Mouse (Mus musculus) MEL (cell line): ENCODE measurements around the gene Trim63. TPM values are rescaled to one million over a fixed set of nuclear protein-coding genes. Genes with fewer than 3 reads are reported as not detected.

Source experiments
- DNase-seq: peaks from one replicate; pipeline ENCODE4 v3.0.0; 2011; ENCODE audit warnings: low read depth, low spot score
- H3K27ac ChIP-seq: 2 replicates; pipeline ENCODE4 v1.5.1; 2012; ENCODE audit warnings: low read depth, mild to moderate bottlenecking, control low read depth, low read length, moderate library complexity; ENCODE audit not compliant: control insufficient read depth
- H3K27me3 ChIP-seq, 2 experiments: fragments of 150-350 bp in 1 of 2; sonication (generic) in 1 of 2; 2 replicates each; pipeline ENCODE4 v1.6.1; 2012; ENCODE audit warnings: low read length in 2 of 2, mild to moderate bottlenecking in 2 of 2, improper control_type of control experiment in 1 of 2, moderate library complexity in 1 of 2; ENCODE audit not compliant: insufficient read depth in 2 of 2, control insufficient read depth in 1 of 2
- H3K36me3 ChIP-seq, 2 experiments: 2 replicates each; pipeline ENCODE4 v1.6.1; 2012 to 2014; ENCODE audit warnings: low read length in 2 of 2, improper control_type of control experiment in 1 of 2, inconsistent platforms in 1 of 2, mild to moderate bottlenecking in 1 of 2; ENCODE audit not compliant: insufficient read depth in 2 of 2, control insufficient read depth in 1 of 2
- H3K4me1 ChIP-seq, 2 experiments: fragments of 150-350 bp in 1 of 2; sonication (generic) in 1 of 2; 2 replicates each; pipeline ENCODE4 v1.6.1; 2012; ENCODE audit warnings: low read length in 2 of 2, improper control_type of control experiment in 1 of 2, mild to moderate bottlenecking in 1 of 2; ENCODE audit not compliant: insufficient read depth in 2 of 2, control insufficient read depth in 1 of 2
- H3K4me3 ChIP-seq, 2 experiments: fragments of 150-350 bp in 1 of 2; sonication (generic) in 1 of 2; 2 replicates each; pipeline ENCODE4 v1.5.1; 2012; ENCODE audit warnings: low read depth in 2 of 2, low read length in 2 of 2, mild to moderate bottlenecking in 2 of 2, moderate library complexity in 2 of 2, control low read depth in 1 of 2, improper control_type of control experiment in 1 of 2; ENCODE audit not compliant: control insufficient read depth in 1 of 2, insufficient read depth in 1 of 2
- H3K79me2 ChIP-seq: 2 replicates; pipeline ENCODE4 v1.6.1; 2012; ENCODE audit warnings: mild to moderate bottlenecking, low read length, moderate library complexity; ENCODE audit not compliant: control insufficient read depth, poor library complexity, insufficient read depth
- H3K9ac ChIP-seq: 2 replicates; pipeline ENCODE4 v1.6.1; 2012; ENCODE audit warnings: low read depth, mild to moderate bottlenecking, control low read depth, low read length, moderate library complexity; ENCODE audit not compliant: control insufficient read depth, poor library complexity, severe bottlenecking
- H3K9me3 ChIP-seq: fragments of 150-350 bp; sonication (generic); replicated peaks from 2 replicates; pipeline ENCODE4 v1.6.1; 2012; ENCODE audit warnings: mild to moderate bottlenecking, low read length, improper control_type of control experiment, moderate library complexity; ENCODE audit not compliant: insufficient read depth
- CHD1 ChIP-seq: IDR thresholded peaks from 2 replicates; pipeline ENCODE4 v1.6.1; 2012; ENCODE audit warnings: low read depth, mild to moderate bottlenecking, inconsistent platforms, low read length, improper control_type of control experiment
- CHD2 ChIP-seq: IDR thresholded peaks from 2 replicates; pipeline ENCODE4 v1.6.1; 2011; ENCODE audit warnings: low read length, improper control_type of control experiment
- CTCF ChIP-seq, 3 experiments: IDR thresholded peaks in 2 of 3; conservative IDR thresholded peaks in 1 of 3; 2 replicates each; pipeline ENCODE4 v1.5.1; 2011 to 2012; ENCODE audit warnings: low read length in 3 of 3, low read depth in 2 of 3, mild to moderate bottlenecking in 2 of 3, improper control_type of control experiment in 1 of 3, inconsistent platforms in 1 of 3, mixed read lengths in 1 of 3, moderate library complexity in 1 of 3; ENCODE audit not compliant: control insufficient read depth in 1 of 3, insufficient read depth in 1 of 3, poor library complexity in 1 of 3, severe bottlenecking in 1 of 3
- E2F4 ChIP-seq: IDR thresholded peaks from 2 replicates; pipeline ENCODE4 v1.6.1; 2011; ENCODE audit warnings: low read depth, low read length, improper control_type of control experiment, borderline replicate concordance
- ELF1 ChIP-seq: IDR thresholded peaks from 2 replicates; pipeline ENCODE4 v1.6.1; 2014; ENCODE audit warnings: low read depth, mild to moderate bottlenecking, inconsistent platforms, low read length, improper control_type of control experiment, moderate library complexity
- EP300 ChIP-seq, 2 experiments: IDR thresholded peaks; 2 replicates each; pipeline ENCODE4 v1.6.1; 2011; ENCODE audit warnings: improper control_type of control experiment in 2 of 2, low read length in 2 of 2, low read depth in 1 of 2, mild to moderate bottlenecking in 1 of 2
- JUND ChIP-seq: IDR thresholded peaks from 2 replicates; pipeline ENCODE4 v1.6.1; 2011; ENCODE audit warnings: low read depth, mild to moderate bottlenecking, improper control_type of control experiment, low read length
- KAT2A ChIP-seq: conservative IDR thresholded peaks from 2 replicates; pipeline ENCODE4 v1.6.1; 2012; ENCODE audit warnings: low read depth, low read length, improper control_type of control experiment, inconsistent platforms
- MAZ ChIP-seq: IDR thresholded peaks from 2 replicates; pipeline ENCODE4 v1.6.1; 2012; ENCODE audit warnings: low read depth, mild to moderate bottlenecking, inconsistent platforms, low read length, improper control_type of control experiment
- MYB ChIP-seq: IDR thresholded peaks from 2 replicates; pipeline ENCODE4 v1.6.1; 2011; ENCODE audit warnings: mild to moderate bottlenecking, low read depth, low read length, improper control_type of control experiment
- NELFE ChIP-seq: IDR thresholded peaks from 2 replicates; pipeline ENCODE4 v1.6.1; 2011; ENCODE audit warnings: low read depth, low read length, improper control_type of control experiment
- POLR2AphosphoS2 ChIP-seq: IDR thresholded peaks from 2 replicates; pipeline ENCODE4 v1.6.1; 2011; ENCODE audit warnings: low read length, improper control_type of control experiment
- POLR2AphosphoS5 ChIP-seq: IDR thresholded peaks from 2 replicates; pipeline ENCODE4 v1.6.1; 2012; ENCODE audit warnings: low read depth, borderline replicate concordance, mild to moderate bottlenecking, inconsistent platforms, low read length, moderate library complexity, mixed read lengths
- RAD21 ChIP-seq: IDR thresholded peaks from 2 replicates; pipeline ENCODE4 v1.6.1; 2011; ENCODE audit warnings: mild to moderate bottlenecking, low read depth, low read length, improper control_type of control experiment
- SIN3A ChIP-seq: IDR thresholded peaks from 2 replicates; pipeline ENCODE4 v1.6.1; 2012; ENCODE audit warnings: low read length, improper control_type of control experiment, inconsistent platforms
- TBP ChIP-seq: IDR thresholded peaks from 2 replicates; pipeline ENCODE4 v1.8.0; 2011; ENCODE audit warnings: low read depth, low read length, improper control_type of control experiment
- USF2 ChIP-seq, 2 experiments: IDR thresholded peaks; 2 replicates each; pipeline ENCODE4 v1.6.1; 2011 to 2012; ENCODE audit warnings: improper control_type of control experiment in 2 of 2, low read length in 2 of 2, borderline replicate concordance in 1 of 2, inconsistent platforms in 1 of 2, low read depth in 1 of 2, mild to moderate bottlenecking in 1 of 2; ENCODE audit not compliant: insufficient read depth in 1 of 2
- polyA plus RNA-seq, 2 experiments: library from polyadenylated mRNA; stranded (reverse) in 1 of 2; unstranded in 1 of 2; fragments of >175 nt in 1 of 2; fragments of >200 nt in 1 of 2; gene quantifications; 2 replicates each; pipeline versions ENCODE4 v1.2.1 to v1.2.4; 2012; ENCODE audit warnings: low replicate concordance in 2 of 2, low read depth in 1 of 2; ENCODE audit not compliant: insufficient read length in 2 of 2, insufficient read depth in 1 of 2, missing spikeins in 1 of 2
- total RNA-seq: library from RNA; depleted of rRNA; stranded (reverse); fragments of 300-350 nt; gene quantifications from 2 replicates; pipeline ENCODE4 v1.2.3, GENCODE M21; 2012; rRNA removed

Trim63 gene
- not detected in 2 replicates for total RNA-seq
- not detected for polyA plus RNA-seq

GRCm38 (mm10) chr4:134314876-134315275, at the start of gene Trim63:
Gene Trim63 (plus strand): TSS chr4:134315120.
- peaks cover 0 to 7% of the 10 kb centered on the region in 2 experiments; a peak in 3 of 4 replicates for H3K27me3 ChIP-seq

GRCm38 (mm10) chr4:134265860-134266585, 48.9 kb upstream of the Trim63 start:
- Histone ChIP-seq H3K36me3 (no peaks in the 10 kb centered on the region), H3K4me1 (no peaks in the 10 kb centered on the region), H3K4me3 (no peak overlapping the region), H3K27ac (no peak overlapping the region), H3K9me3 (no peaks in the 10 kb centered on the region), H3K79me2 (no peaks in the 10 kb centered on the region), H3K27me3 (no peaks in the 10 kb centered on the region), H3K9ac (no peak overlapping the region)
- TF ChIP-seq USF2 (IDR thresholded peaks at IDR 0.05; ENCODE audit: borderline replicate concordance in 1 of 2, insufficient read depth in 1 of 2, low read depth in 1 of 2, low read length in 2 of 2) (no peak), SIN3A (no peak), MYB (no peak), POLR2AphosphoS5 (no peak), CHD1 (no peak), TBP (no peak), CTCF (IDR thresholded peaks at IDR 0.05 in 2 of 3, conservative IDR thresholded peaks at IDR 0.05 in 1 of 3; ENCODE audit: control insufficient read depth in 1 of 3, insufficient read depth in 1 of 3, low read depth in 2 of 3, low read length in 3 of 3, poor library complexity in 1 of 3, severe bottlenecking in 1 of 3) (no peak)
- DNase-seq, result no peak

More at GRCm38 (mm10) chr4:134314876-134315275, at the start of gene Trim63:
- Histone ChIP-seq H3K4me3 (no peak within 1 kb of the TSS), H3K36me3 (no peaks in the 10 kb centered on the region), H3K9me3 (no peaks in the 10 kb centered on the region), H3K27ac (no peak within 1 kb of the TSS), H3K79me2 (no peaks in the 10 kb centered on the region), H3K4me1 (no peaks in the 10 kb centered on the region), H3K9ac (no peak within 1 kb of the TSS)
- no peak for TF ChIP-seq NELFE
- TF ChIP-seq EP300 (IDR thresholded peaks at IDR 0.05; ENCODE audit: low read depth in 1 of 2, low read length in 2 of 2), result no peak
- TF ChIP-seq ELF1, result no peak
- TF ChIP-seq USF2 (IDR thresholded peaks at IDR 0.05; ENCODE audit: borderline replicate concordance in 1 of 2, insufficient read depth in 1 of 2, low read depth in 1 of 2, low read length in 2 of 2), result no peak
- TF ChIP-seq POLR2AphosphoS5, result no peak
- TF ChIP-seq MAZ, result no peak
- TF ChIP-seq CHD2, result no peak
- no peak for TF ChIP-seq CHD1
- no peak for TF ChIP-seq POLR2AphosphoS2
- no peak for TF ChIP-seq JUND
- no peak for TF ChIP-seq TBP
- TF ChIP-seq E2F4, result no peak
- no peak for TF ChIP-seq MYB
- no peak for TF ChIP-seq KAT2A
- no peak for TF ChIP-seq RAD21
- DNase-seq, result no peak
